Mouse (Mus musculus) neural tube, embryonic 10.5 days (tissue): ENCODE results near the gene B4galt2.

Source experiments
- DNase-seq: peaks from one replicate; pipeline ENCODE4 v3.0.0-alpha.2; 2017; ENCODE audit warnings: low spot score; ENCODE audit errors: extremely low spot score

B4galt2 gene

GRCm38 (mm10) chr4:117908834-117909453 lies 25.7 kb upstream of the B4galt2 start:
- no peak for DNase-seq

GRCm38 (mm10) chr4:117906196-117906595 lies 22.9 kb upstream of the B4galt2 start:
- DNase-seq, result no peak

- no peak for DNase-seq
These were observed 21.5 kb upstream of the B4galt2 start for GRCm38 (mm10) chr4:117904761-117905160.

GRCm38 (mm10) chr4:117904094-117904493 lies 20.8 kb upstream of the B4galt2 start:
- no peak for DNase-seq

- no peak for DNase-seq
These were observed 14.8 kb upstream of the B4galt2 start for GRCm38 (mm10) chr4:117898111-117898510.

- no peak for DNase-seq
These were observed 12.7 kb upstream of the B4galt2 start for GRCm38 (mm10) chr4:117896031-117896430.

GRCm38 (mm10) chr4:117895339-117895738 lies 12.1 kb upstream of the B4galt2 start:
- DNase-seq, result no peak

- DNase-seq, result no peak
These were observed 11.3 kb upstream of the B4galt2 start for GRCm38 (mm10) chr4:117894601-117895000.

- peak; percentile 68 for DNase-seq
These were observed 10.1 kb upstream of the B4galt2 start for GRCm38 (mm10) chr4:117893376-117893775.

GRCm38 (mm10) chr4:117891738-117892161 lies 8.5 kb upstream of the B4galt2 start, which contains the start of gene Dph2:
TSS of gene Dph2 (minus strand) at chr4:117892032.
- peak; percentile 72 for DNase-seq

GRCm38 (mm10) chr4:117890750-117891149 lies 7.5 kb upstream of the B4galt2 start:
- DNase-seq, result no peak

GRCm38 (mm10) chr4:117890031-117890430 lies 6.7 kb upstream of the B4galt2 start:
- DNase-seq, result no peak

- DNase-seq, result no peak
These were observed 6.2 kb upstream of the B4galt2 start for GRCm38 (mm10) chr4:117889471-117889870.

- no peak for DNase-seq
These were observed 4.6 kb upstream of the B4galt2 start for GRCm38 (mm10) chr4:117887920-117888319.

- DNase-seq, result peak; percentile 94
These were observed 3.8 kb upstream of the B4galt2 start, which contains the start of gene Atp6v0b for GRCm38 (mm10) chr4:117887133-117887532. TSS of gene Atp6v0b (minus strand) at chr4:117887333.

- peak; percentile 31 for DNase-seq
These were observed 3.4 kb upstream of the B4galt2 start for GRCm38 (mm10) chr4:117886644-117887043.

- DNase-seq, result no peak
These were observed 2.7 kb upstream of the B4galt2 start for GRCm38 (mm10) chr4:117885994-117886393.

GRCm38 (mm10) chr4:117885093-117885492 lies 1.8 kb upstream of the B4galt2 start:
- no peak for DNase-seq

- DNase-seq, result no peak
These were observed 859 bp upstream of the B4galt2 start for GRCm38 (mm10) chr4:117884146-117884545.

- DNase-seq, result no peak
These were observed 4.6 kb downstream of the B4galt2 start for GRCm38 (mm10) chr4:117878703-117879102.

GRCm38 (mm10) chr4:117878301-117878700 lies 5.0 kb downstream of the B4galt2 start:
- no peak for DNase-seq

- no peak for DNase-seq
These were observed 9.7 kb downstream of the B4galt2 start for GRCm38 (mm10) chr4:117873615-117874014.

- DNase-seq, result peak; percentile 40
These were observed 10.8 kb downstream of the B4galt2 start, which contains the start of gene Ccdc24 for GRCm38 (mm10) chr4:117872471-117872886. TSS of gene Ccdc24 (minus strand) at chr4:117872557.
